Mouse (Mus musculus) embryonic facial prominence, embryonic 10.5 days (tissue): ENCODE data around the gene Nob1. TPM values are rescaled to one million over a fixed set of nuclear protein-coding genes. Genes with fewer than 3 reads are reported as not detected.
A peak's percentile ranks its signal among the peaks of the same experiment; 100 is the strongest.

ENCODE experiments used
- DNase-seq: peaks from one replicate; pipeline ENCODE4 v3.0.0-alpha.2; 2017; ENCODE audit warnings: low spot score
- H3K27ac ChIP-seq: fragments of 300-500 bp; sonication (generic); replicated peaks from 2 replicates; pipeline ENCODE4 v1.5.1; 2016; ENCODE audit warnings: mild to moderate bottlenecking
- H3K27me3 ChIP-seq: fragments of 300-500 bp; sonication (generic); replicated peaks from 2 replicates; pipeline ENCODE4 v1.6.1; 2016; ENCODE audit warnings: low read depth, mild to moderate bottlenecking; ENCODE audit not compliant: poor library complexity, severe bottlenecking
- H3K36me3 ChIP-seq: fragments of 300-500 bp; sonication (generic); replicated peaks from 2 replicates; pipeline ENCODE4 v1.6.1; 2016; ENCODE audit warnings: mild to moderate bottlenecking, moderate library complexity
- H3K4me1 ChIP-seq: fragments of 300-500 bp; sonication (generic); 2 replicates; pipeline ENCODE4 v1.6.1; 2016
- H3K4me3 ChIP-seq: fragments of 300-500 bp; sonication (generic); 2 replicates; pipeline ENCODE4 v1.5.1; 2016; ENCODE audit warnings: mild to moderate bottlenecking, moderate library complexity
- H3K9me3 ChIP-seq: fragments of 300-500 bp; sonication (generic); 2 replicates; pipeline ENCODE4 v1.6.1; 2016; ENCODE audit warnings: mild to moderate bottlenecking
- WGBS: fragments of 180-500 bp; shearing (Covaris S2); methylation state at CpG from one replicate; pipeline ENCODE4 v1.1.7; 2016; 5-methylcytosine and 5-hydroxymethylcytosine counted together
- polyA plus RNA-seq: library from polyadenylated mRNA; unstranded; fragments of >200 nt; fragmentation: Nextera tagmentation; extraction: Ambion mirVana; gene quantifications from 2 replicates; pipeline ENCODE4 v1.2.1, GENCODE M21; 2016

Nob1 gene
- polyA plus RNA-seq, 1 experiment from 2014 or later = 106 TPM

- Histone ChIP-seq H3K27me3 (no peaks in the 10 kb centered on the region), H3K36me3 (no peaks in the 10 kb centered on the region), H3K27ac (no peak overlapping the region), H3K9me3 (no peaks in the 10 kb centered on the region), H3K4me1 (peaks cover 6% of the 10 kb centered on the region), H3K4me3 (no peak overlapping the region)
- no peak for DNase-seq
- WGBS = 86% methylated on average over 8 of the region's 8 CpGs
Observed at GRCm38 (mm10) chr8:107430821-107431220, 6.0 kb upstream of the Nob1 start.

DNA sequence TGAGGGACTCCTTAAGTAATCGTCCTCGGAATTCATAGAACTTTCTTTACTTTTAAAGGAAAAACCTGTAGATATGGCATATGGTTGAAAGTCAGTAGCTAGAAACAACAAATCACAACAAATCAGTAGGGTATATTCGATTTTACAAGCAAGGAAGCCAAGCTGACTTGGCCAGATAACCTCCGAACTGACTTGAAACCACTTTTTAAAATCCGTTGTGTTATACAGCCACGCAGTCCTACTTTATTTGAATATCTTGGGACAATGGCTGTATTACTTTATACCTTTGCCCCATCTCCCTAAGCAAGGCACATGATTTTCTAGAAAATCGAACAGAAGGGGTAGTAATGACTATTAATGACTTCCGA, 363 bp upstream of the Nob1 start:
- Histone ChIP-seq H3K27ac (no peak overlapping the region), H3K4me1 (peaks cover 17% of the 10 kb centered on the region), H3K36me3 (peaks cover 34% of the 10 kb centered on the region), H3K4me3 (peak overlapping the region; percentile 75), H3K9me3 (no peaks in the 10 kb centered on the region), H3K27me3 (no peaks in the 10 kb centered on the region)
- 50% methylated on average over 8 of the region's 8 CpGs for WGBS
- no peak for DNase-seq

DNA sequence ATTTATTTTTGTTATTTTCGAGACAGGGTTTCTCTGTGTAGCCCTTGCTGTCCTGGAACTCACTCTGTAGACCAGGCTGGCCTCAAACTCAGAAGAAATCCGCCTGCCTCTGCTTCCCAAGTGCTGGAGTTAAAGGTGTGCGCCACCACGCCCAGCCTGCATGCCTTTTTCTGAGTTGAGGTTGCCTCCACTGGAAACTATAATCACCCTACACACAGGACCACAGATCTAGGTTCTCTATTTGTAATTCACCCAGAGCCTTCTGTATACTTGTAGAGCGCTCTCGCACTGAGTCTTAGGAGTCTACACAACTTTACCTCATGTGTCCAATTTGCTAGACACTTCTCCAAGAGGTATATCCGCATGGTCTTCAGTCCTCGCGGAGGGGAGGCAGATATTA, 675 bp downstream of the Nob1 start:
- Histone ChIP-seq H3K4me3 (peak overlapping the region; percentile 75), H3K9me3 (no peaks in the 10 kb centered on the region), H3K4me1 (peaks cover 17% of the 10 kb centered on the region), H3K27me3 (no peaks in the 10 kb centered on the region), H3K36me3 (peaks cover 44% of the 10 kb centered on the region), H3K27ac (peak overlapping the region; percentile 88)
- WGBS = 35% methylated on average over 9 of the region's 9 CpGs
- no peak for DNase-seq

- Histone ChIP-seq H3K27ac (no peak overlapping the region), H3K4me3 (no peak overlapping the region), H3K36me3 (peaks cover 100% of the 10 kb centered on the region), H3K27me3 (no peaks in the 10 kb centered on the region), H3K9me3 (no peaks in the 10 kb centered on the region), H3K4me1 (no peaks in the 10 kb centered on the region)
- no peak for DNase-seq
- 90% methylated on average over 12 of the region's 12 CpGs for WGBS
Observed at GRCm38 (mm10) chr8:107417001-107417400, 7.8 kb downstream of the Nob1 start.

DNA sequence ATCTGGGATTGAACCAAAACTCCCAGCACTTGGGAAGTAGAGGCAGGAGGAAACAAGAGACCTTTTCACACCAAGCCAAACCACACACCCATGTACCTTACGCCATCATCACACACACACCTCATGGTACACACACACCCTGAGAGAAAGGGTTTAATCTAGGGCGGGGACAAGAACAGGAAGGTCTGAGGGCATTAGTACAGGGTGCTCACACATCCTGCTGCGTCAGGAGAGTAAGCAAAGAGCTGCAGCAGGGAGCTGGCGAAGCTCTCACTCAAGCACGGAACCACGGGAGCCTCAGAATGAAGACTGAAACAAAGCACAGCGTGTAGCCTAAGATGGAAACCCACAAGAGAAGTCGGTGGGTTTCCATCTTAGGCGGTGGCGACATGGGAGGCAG, 11.0 kb downstream of the Nob1 start:
- Histone ChIP-seq H3K36me3 (peaks cover 100% of the 10 kb centered on the region), H3K4me1 (no peaks in the 10 kb centered on the region), H3K9me3 (no peaks in the 10 kb centered on the region), H3K4me3 (no peak overlapping the region), H3K27me3 (no peaks in the 10 kb centered on the region), H3K27ac (no peak overlapping the region)
- DNase-seq = no peak
- 92% methylated on average over 10 of the region's 10 CpGs for WGBS

- Histone ChIP-seq H3K4me1 (no peaks in the 10 kb centered on the region), H3K36me3 (peaks cover 100% of the 10 kb centered on the region), H3K27ac (no peak overlapping the region), H3K4me3 (no peak overlapping the region), H3K27me3 (no peaks in the 10 kb centered on the region), H3K9me3 (no peaks in the 10 kb centered on the region)
- DNase-seq = no peak
- 91% methylated on average over 8 of the region's 8 CpGs for WGBS
Observed at GRCm38 (mm10) chr8:107412552-107412951, 12.3 kb downstream of the Nob1 start.

DNA sequence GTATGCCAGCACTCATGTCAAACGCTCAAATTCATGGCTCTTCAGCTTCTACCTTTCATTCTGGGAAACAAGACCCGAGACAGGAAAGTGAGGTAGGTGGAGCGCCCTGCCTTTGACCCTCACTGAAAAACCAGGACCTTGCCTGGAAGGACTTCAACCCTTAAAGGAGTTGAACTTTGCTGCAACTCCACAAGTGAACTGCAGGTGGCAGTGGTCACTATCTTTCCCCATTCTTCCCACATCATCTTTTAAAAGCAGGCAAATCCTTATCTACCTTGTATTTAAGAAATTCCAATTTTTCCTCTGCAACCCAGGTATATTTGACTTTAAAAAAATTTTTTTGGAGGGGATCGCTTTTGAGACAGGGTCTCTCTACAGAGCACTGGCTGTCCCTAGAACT, 13.5 kb downstream of the Nob1 start:
- peak; percentile 35 for DNase-seq
- Histone ChIP-seq H3K4me3 (no peak overlapping the region), H3K27me3 (no peaks in the 10 kb centered on the region), H3K9me3 (no peaks in the 10 kb centered on the region), H3K36me3 (peaks cover 96% of the 10 kb centered on the region), H3K4me1 (0 out of 2 replicates have a peak, but pooled peaks cover 3% of the 10 kb centered on the region), H3K27ac (no peak overlapping the region)
- WGBS = 73% methylated on average over 4 of the region's 4 CpGs

GRCm38 (mm10) chr8:107405935-107406334, 18.9 kb downstream of the Nob1 start:
- H3K4me1 ChIP-seq = peaks cover 35% of the 10 kb centered on the region
- no peaks in the 10 kb centered on the region for H3K9me3 ChIP-seq
- no peaks in the 10 kb centered on the region for H3K27me3 ChIP-seq
- DNase-seq = no peak
- 70% methylated on average over 3 of the region's 3 CpGs for WGBS
- H3K4me3 ChIP-seq = no peak overlapping the region
- peaks cover 41% of the 10 kb centered on the region for H3K36me3 ChIP-seq
- no peak overlapping the region for H3K27ac ChIP-seq

GRCm38 (mm10) chr8:107404057-107404456, 20.8 kb downstream of the Nob1 start:
- DNase-seq = no peak
- H3K4me1 ChIP-seq = peaks cover 43% of the 10 kb centered on the region
- peak overlapping the region; percentile 78 for H3K27ac ChIP-seq
- 79% methylated on average over 4 of the region's 4 CpGs for WGBS
- H3K27me3 ChIP-seq = no peaks in the 10 kb centered on the region
- H3K4me3 ChIP-seq = no peak overlapping the region; the same call in 1 of the 2 replicates
- H3K36me3 ChIP-seq = peaks cover 22% of the 10 kb centered on the region
- H3K9me3 ChIP-seq = no peaks in the 10 kb centered on the region

GRCm38 (mm10) chr8:107403038-107403781, 21.6 kb downstream of the Nob1 start, which contains the start of gene Nqo1:
Nqo1 (minus strand) TSS chr8:107403206.
- Histone ChIP-seq H3K4me3 (peak within 1 kb of the TSS; percentile 51), H3K27ac (peak within 1 kb of the TSS; percentile 78), H3K27me3 (no peaks in the 10 kb centered on the region), H3K36me3 (peaks cover 14% of the 10 kb centered on the region), H3K4me1 (peaks cover 48% of the 10 kb centered on the region), H3K9me3 (no peaks in the 10 kb centered on the region)
- DNase-seq = peak; percentile 87
- WGBS = 17% methylated on average over 22 of the region's 22 CpGs

DNA sequence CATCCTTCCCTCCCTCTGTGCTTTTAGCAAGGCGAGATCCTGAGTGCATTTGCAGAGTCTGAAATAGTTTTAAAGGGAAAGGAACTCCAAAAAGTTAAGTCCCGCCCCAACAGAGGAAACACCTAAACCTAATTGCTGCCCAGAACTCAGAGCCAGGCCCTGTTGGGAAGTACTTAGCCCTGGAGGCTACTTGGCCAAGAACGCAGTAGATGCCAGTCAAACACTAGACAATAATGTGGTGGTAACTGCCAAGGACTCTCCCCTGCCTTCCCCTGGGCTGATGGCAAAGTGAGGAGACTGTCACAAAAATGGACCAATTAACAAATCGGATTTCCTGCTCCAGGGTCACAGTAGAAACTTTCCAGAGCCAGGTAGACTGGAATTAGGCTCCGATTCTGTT, 23.0 kb downstream of the Nob1 start:
- Histone ChIP-seq H3K36me3 (peaks cover under 1% of the 10 kb centered on the region), H3K9me3 (no peaks in the 10 kb centered on the region), H3K4me1 (peaks cover 59% of the 10 kb centered on the region), H3K27ac (peak overlapping the region; percentile 15; the same call in 1 of the 2 replicates), H3K4me3 (no peak overlapping the region; the same call in 1 of the 2 replicates), H3K27me3 (no peaks in the 10 kb centered on the region)
- 75% methylated on average over 5 of the region's 5 CpGs for WGBS
- DNase-seq = no peak

DNA sequence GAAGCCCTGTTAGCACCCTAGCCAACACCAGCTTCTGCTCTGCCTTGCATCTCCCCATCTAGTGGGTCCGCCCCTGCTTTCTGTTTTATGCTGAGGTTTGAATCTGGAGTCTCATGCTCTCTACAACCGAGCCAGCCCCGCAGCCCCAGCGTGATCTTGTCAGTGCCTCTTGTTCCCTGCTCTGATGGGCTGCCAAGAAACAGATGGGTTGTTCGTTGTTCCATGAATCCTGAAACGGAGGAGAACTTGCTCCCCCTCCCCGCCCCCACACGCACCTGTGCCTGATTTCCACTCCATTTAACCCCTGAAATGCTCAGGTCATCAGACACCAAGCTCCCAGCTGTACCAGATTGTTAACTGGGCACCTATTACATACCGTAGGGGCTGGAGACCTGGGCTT, 25.4 kb downstream of the Nob1 start:
- Histone ChIP-seq H3K27ac (peak overlapping the region; percentile 25), H3K4me1 (peaks cover 66% of the 10 kb centered on the region), H3K36me3 (no peaks in the 10 kb centered on the region), H3K4me3 (no peak overlapping the region), H3K9me3 (no peaks in the 10 kb centered on the region), H3K27me3 (no peaks in the 10 kb centered on the region)
- WGBS = 31% methylated on average over 9 of the region's 9 CpGs
- peak; percentile 65 for DNase-seq

DNA sequence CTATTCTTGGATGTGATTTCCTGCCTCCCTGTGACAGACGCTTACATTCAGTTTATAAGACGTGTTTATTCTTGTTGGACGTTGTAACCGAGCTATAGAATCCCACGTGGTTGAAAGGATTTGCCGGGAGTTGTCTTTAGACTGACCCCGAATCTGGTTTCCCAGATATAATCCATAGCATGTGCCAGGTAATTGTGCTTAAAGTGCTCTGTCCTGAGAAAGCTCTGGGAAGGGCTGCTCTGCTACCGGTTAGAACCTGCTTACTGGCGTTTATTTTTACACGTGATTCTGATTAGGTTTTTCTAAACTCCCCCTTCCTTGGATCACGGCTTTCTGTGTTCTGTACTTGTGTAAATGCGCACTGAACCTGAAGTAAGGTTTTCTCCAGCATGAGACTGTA, 27.2 kb downstream of the Nob1 start:
- 43% methylated on average over 12 of the region's 12 CpGs for whole genome bisulfite sequencing
- Histone ChIP-seq H3K9me3 (no peaks in the 10 kb centered on the region), H3K27ac (peak overlapping the region; percentile 72), H3K4me3 (no peak overlapping the region), H3K36me3 (no peaks in the 10 kb centered on the region), H3K27me3 (no peaks in the 10 kb centered on the region), H3K4me1 (peaks cover 48% of the 10 kb centered on the region)
- peak; percentile 34 for DNase-seq
